In the genomic region with DNA sequence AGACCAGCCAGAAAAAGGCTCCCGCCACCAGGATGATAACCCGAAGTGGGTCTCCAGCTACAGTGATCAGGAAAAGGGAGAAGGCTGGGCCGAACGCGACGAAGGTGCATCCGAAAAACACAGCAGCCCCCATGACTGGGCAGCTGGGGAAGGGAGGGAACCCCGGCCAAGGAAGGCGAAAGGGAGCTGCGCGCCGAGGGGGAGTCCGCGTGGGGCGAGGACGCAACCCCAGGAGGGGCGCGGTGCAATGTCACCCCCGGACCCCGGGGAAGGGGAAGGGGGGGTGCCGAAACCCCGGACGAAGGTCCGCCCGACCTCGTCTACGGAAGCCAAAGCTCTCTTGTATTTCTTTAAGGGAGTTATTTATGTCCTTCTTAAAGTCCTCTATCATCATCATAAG, we compare ENCODE assay signal across 7 mouse cellular contexts.
DNase-seq lines count a peak whose midpoint lies in the region; ATAC-seq and TF ChIP-seq lines count a peak whose summit lies in the region.
"Not testable (repeated sequence)": the region's sequence is repeated elsewhere in the genome, so short reads cannot be mapped to it uniquely, and the experiment has no call there.

No protein-coding gene starts in this region.

- not testable (repeated sequence) for H3K27me3 ChIP-seq in forebrain, embryonic 11.5 days (ENCODE audit: control insufficient read depth, insufficient read depth, low read length); forebrain, postnatal 0 days (ENCODE audit: insufficient read depth, low read length); heart, embryonic 15.5 days; intestine, embryonic 16.5 days (replicated peaks; ENCODE audit: control insufficient read depth, insufficient read depth, low read length); lung, embryonic 16.5 days (ENCODE audit: control insufficient read depth, insufficient read depth, low read depth, low read length); midbrain, embryonic 13.5 days

- peak; percentile 53 for ATAC-seq in forebrain, embryonic 11.5 days (replicated peaks; ENCODE audit: low FRiP score)
- peak; percentile 27; the same call in 1 of the 2 replicates for ATAC-seq in forebrain, postnatal 0 days
- peak; percentile 53; the same call in 1 of the 2 replicates for ATAC-seq in heart, embryonic 15.5 days (replicated peaks; ENCODE audit: insufficient number of reproducible peaks, insufficient read depth, low FRiP score, low read depth)
- ATAC-seq in intestine, embryonic 16.5 days = peak; percentile 50
- ATAC-seq in lung, embryonic 16.5 days (ENCODE audit: low read depth) = peak; percentile 38; the same call in 1 of the 2 replicates
- ATAC-seq in midbrain, embryonic 13.5 days = peak; percentile 66
- 0 out of 2 replicates have a peak, but pooled peaks have one; percentile 24 for ATAC-seq in neutrophil, adult 5-6 weeks (ENCODE audit: extremely low read depth, insufficient number of reproducible peaks, low FRiP score, poor library complexity, severe bottlenecking)

- not testable (repeated sequence) for DNase-seq in forebrain, embryonic 11.5 days (ENCODE audit: low spot score); forebrain, postnatal 0 days

- not testable (repeated sequence) for H3K36me3 ChIP-seq in forebrain, embryonic 11.5 days (ENCODE audit: control insufficient read depth, insufficient read depth, low read length); forebrain, postnatal 0 days (ENCODE audit: insufficient read depth); heart, embryonic 15.5 days; intestine, embryonic 16.5 days (ENCODE audit: control insufficient read depth, insufficient read depth, low read length); lung, embryonic 16.5 days (ENCODE audit: control insufficient read depth, insufficient read depth, low read length); midbrain, embryonic 13.5 days

- TF ChIP-seq CTCF in forebrain, postnatal 0 days (IDR thresholded peaks at IDR 0.05; ENCODE audit: low read depth) = not testable (repeated sequence)

- H3K27ac ChIP-seq in forebrain, embryonic 11.5 days (ENCODE audit: low read depth, low read length); forebrain, postnatal 0 days (ENCODE audit: low read depth, low read length); heart, embryonic 15.5 days; intestine, embryonic 16.5 days (ENCODE audit: low read length); lung, embryonic 16.5 days (ENCODE audit: low read length); midbrain, embryonic 13.5 days: not testable (repeated sequence)

- 92% methylated on average over 9 of the region's 27 CpGs for WGBS in forebrain, embryonic 11.5 days
- WGBS in forebrain, postnatal 0 days = 98% methylated on average over 9 of the region's 27 CpGs
- 73% methylated on average over 12 of the region's 27 CpGs for WGBS in heart, embryonic 15.5 days
- 81% methylated on average over 9 of the region's 27 CpGs for WGBS in intestine, embryonic 16.5 days
- 85% methylated on average over 10 of the region's 27 CpGs for WGBS in lung, embryonic 16.5 days
- 91% methylated on average over 17 of the region's 27 CpGs for WGBS in midbrain, embryonic 13.5 days

- H3K4me3 ChIP-seq in forebrain, embryonic 11.5 days (ENCODE audit: low read depth, low read length); forebrain, postnatal 0 days (ENCODE audit: low read depth, low read length); heart, embryonic 15.5 days; intestine, embryonic 16.5 days (ENCODE audit: low read length); lung, embryonic 16.5 days (ENCODE audit: low read length); midbrain, embryonic 13.5 days (replicated peaks): not testable (repeated sequence)

- H3K9me3 ChIP-seq in forebrain, embryonic 11.5 days (ENCODE audit: control insufficient read depth, low read length); forebrain, postnatal 0 days (ENCODE audit: low read length); heart, embryonic 15.5 days (replicated peaks); intestine, embryonic 16.5 days (ENCODE audit: control insufficient read depth, low read length); lung, embryonic 16.5 days (ENCODE audit: control insufficient read depth, low read length); midbrain, embryonic 13.5 days: not testable (repeated sequence)

- not testable (repeated sequence) for H3K4me2 ChIP-seq in forebrain, embryonic 11.5 days (ENCODE audit: low read depth, low read length, severe bottlenecking); forebrain, postnatal 0 days (ENCODE audit: low read depth); heart, embryonic 15.5 days; intestine, embryonic 16.5 days (ENCODE audit: low read depth, low read length); lung, embryonic 16.5 days (ENCODE audit: low read depth, low read length); midbrain, embryonic 13.5 days (replicated peaks)

- not testable (repeated sequence) for H3K4me1 ChIP-seq in forebrain, embryonic 11.5 days (replicated peaks; ENCODE audit: control insufficient read depth, insufficient read depth, low read length); forebrain, postnatal 0 days (ENCODE audit: insufficient read depth); heart, embryonic 15.5 days (replicated peaks); intestine, embryonic 16.5 days (ENCODE audit: control insufficient read depth, insufficient read depth, low read length); lung, embryonic 16.5 days (replicated peaks; ENCODE audit: control insufficient read depth, insufficient read depth, low read length); midbrain, embryonic 13.5 days (replicated peaks)

- H3K9ac ChIP-seq in forebrain, embryonic 11.5 days (ENCODE audit: low read length); forebrain, postnatal 0 days; heart, embryonic 15.5 days; intestine, embryonic 16.5 days (ENCODE audit: low read depth, low read length); lung, embryonic 16.5 days (ENCODE audit: low read length); midbrain, embryonic 13.5 days (replicated peaks): not testable (repeated sequence)
